Mouse (Mus musculus): ENCODE measurements around the gene Tecta.

GRCm38 (mm10) chr9:42418786-42419185, 19.1 kb upstream of the Tecta start:
- TF ChIP-seq TAL1 (IDR thresholded peaks at IDR 0.05; ENCODE audit: low read length): no peak
- no peak for TF ChIP-seq GATA1 (IDR thresholded peaks at IDR 0.05; ENCODE audit: low read length)

Measured in erythroblast, embryonic 14.5 days (primary cell).